Mouse (Mus musculus) urinary bladder, postnatal 10 days (tissue): ENCODE measurements around the gene Nop53.

Experiments
- DNase-seq: peaks from one replicate; pipeline ENCODE4 v3.0.0; 2022; ENCODE audit warnings: low spot score

The Nop53 gene

DNA sequence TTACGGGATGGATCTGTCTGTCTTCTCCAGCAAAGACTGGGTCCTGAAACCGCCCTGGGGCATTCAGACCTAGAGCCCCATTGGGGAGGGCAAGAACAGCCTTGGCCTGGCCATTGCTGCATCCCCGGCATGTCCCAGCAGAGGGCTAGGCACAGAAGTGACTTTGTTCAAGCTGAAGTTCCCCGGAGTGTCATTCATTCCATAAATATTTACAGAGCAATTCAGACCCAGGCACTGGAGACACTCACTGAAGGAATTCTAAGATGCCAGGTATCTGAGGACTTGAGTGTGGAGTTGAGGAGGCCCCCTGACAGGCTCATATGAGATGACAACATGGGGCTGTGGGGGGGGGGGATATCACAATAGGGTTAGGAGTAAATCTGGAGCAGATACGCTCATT lies 10.3 kb upstream of the Nop53 start:
- no peak for DNase-seq

DNA sequence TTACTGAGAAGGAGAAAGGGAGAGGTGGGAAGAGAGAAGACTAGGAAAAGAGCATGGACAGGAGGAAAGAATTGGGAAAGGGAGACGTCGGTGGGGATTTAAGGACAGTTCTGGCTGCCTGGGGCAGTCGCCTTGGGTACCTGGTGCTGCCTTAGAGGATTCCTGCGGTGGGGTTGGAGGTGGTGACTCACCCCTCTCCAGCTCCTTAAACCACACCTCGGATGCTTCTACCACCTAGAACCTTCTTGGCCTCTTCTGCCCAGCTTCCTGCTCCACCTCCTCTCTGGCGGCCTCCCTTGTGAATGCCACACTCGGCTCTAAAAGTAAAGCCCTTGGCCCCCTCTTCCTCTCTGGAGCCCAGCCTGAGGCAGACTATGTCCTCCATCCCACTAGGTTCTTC lies 9.6 kb upstream of the Nop53 start:
- no peak for DNase-seq

GRCm38 (mm10) chr7:15954978-15955443 lies 9.1 kb upstream of the Nop53 start:
- no peak for DNase-seq

- DNase-seq, result no peak
Observed at GRCm38 (mm10) chr7:15954436-15954835, 8.6 kb upstream of the Nop53 start.

DNA sequence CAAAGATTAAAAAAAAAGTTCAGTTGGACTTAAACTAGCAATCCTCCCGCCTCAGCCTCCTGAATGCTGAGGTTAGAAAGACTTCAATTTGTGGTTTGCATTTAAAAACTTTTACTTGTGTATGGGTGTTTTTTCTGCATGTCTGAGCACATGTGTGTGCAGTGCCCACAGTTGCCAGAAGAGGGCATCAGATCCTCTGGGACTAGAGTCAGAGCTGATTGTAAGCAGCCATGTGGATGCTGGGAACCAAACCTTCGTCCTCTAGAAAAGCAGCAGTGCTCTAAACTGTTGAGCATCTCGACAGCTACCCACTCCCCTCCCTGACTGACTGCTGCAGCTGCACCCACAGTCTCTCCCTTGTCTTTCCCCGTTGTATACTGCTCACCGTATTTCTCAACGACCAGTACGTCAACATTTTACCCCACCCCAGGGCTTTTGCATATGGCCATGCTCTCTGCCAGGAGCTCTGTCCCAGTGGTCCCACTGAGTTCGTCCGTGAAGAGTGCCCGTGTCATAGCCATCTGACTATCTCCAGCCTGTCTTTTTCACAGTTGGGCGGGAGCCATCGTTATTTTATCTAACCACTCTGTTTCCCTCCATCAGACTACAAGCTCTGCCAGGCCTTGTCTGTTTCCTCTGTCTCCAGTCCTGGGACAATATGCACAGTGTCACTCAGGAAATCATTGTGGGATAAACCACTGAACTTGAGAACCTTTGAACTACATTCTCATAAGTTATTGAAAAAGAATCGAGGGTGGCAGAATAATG lies 7.6 kb upstream of the Nop53 start:
- no peak for DNase-seq

GRCm38 (mm10) chr7:15952416-15952815 lies 6.5 kb upstream of the Nop53 start:
- DNase-seq, result no peak

DNA sequence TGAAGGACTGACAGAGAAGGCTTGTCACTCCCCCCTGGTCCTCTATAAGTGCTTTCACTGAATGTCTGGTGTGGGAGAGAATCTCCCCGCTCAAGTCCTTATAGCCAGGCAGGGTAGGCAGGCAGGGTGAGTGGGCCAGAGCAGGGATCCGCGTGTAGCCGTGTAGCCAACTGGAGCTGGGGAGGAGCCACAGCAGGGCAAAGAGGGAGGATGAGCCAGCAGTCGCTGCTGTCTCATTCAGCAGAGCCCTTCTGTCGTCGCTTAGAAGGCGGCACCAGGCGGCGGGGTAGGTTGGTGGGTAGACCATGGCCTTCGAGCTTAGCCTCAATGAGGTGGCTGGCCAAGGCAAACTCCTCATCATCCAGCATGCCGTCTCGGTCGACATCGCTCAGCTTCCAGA lies 4.1 kb upstream of the Nop53 start:
- DNase-seq, result no peak

DNA sequence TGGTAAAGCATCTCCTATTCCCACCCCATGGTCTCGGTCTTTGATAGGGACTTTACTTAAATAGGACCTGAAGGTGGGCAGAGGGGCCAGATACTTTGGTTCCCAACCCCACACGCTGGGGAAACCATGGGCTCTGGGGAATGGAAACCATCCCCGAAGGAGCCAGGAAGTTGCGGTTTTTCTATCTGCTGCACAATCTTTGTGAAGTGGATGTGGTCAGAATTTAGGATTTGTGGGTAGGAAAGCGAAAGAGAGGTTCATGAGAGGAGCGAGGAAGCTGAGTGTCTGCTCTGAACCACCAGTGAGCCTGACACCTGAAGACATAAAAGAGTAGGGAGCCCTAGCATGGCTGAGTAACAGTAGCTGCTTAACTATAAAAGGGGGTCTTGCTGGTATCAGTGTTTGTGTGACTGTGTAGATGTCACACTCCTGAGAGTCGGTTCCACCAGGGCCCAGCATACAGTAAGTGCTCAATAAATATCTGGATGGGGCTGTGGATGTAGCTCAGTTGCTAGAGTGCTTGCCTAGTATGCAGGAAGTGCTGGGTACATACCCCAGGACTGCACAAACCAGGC lies 3.4 kb upstream of the Nop53 start:
- no peak for DNase-seq

GRCm38 (mm10) chr7:15948381-15948941 lies 2.6 kb upstream of the Nop53 start:
- DNase-seq, result peak; percentile 70

DNA sequence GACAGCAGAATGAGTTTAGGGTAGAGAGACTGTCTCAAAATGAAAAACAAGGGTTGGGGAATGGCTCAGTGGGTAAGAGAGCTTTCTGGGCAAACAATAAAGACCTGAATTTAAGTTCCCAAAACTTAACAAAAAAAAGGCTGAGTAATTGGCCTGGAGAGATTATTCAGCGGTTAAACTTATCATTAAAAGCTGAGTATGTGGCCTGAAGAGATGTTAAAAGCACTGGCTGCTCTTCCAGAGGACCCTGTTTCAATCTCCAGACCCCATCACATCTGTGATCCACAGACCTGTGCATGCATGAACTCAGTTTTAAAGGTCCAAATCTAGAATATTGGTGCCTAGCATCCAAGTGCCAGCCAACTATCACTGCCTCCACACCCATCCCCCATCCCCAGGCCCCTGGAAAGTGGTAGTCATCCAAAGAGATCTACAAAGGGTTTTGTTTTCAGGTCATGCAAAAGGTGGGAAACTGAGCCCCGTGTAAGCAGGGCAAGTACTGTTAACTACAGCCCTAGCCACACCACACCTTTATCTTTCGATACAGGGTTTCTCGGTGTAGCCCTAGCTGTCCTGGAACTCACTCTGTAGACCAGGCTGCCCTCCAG lies 1.9 kb upstream of the Nop53 start:
- DNase-seq, result no peak

DNA sequence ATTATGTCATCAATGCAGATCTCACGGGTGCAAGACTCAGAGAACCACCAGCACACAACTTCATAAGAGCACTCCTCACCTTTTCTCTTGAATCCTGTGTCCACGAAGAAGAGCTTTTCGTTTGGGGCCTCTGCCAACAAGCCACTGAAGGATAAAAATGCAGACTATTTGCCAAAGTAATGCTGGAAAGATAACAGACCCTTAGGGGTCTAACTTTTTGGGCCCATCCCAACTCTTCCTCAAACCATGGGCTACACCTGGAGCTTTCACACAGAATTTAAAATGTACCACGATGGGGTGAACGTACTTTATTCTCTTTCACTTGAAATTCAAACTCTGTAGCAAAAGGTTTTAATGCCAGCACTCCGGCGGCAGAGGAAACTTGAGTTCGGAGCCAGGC lies 663 bp downstream of the Nop53 start:
- no peak for DNase-seq

DNA sequence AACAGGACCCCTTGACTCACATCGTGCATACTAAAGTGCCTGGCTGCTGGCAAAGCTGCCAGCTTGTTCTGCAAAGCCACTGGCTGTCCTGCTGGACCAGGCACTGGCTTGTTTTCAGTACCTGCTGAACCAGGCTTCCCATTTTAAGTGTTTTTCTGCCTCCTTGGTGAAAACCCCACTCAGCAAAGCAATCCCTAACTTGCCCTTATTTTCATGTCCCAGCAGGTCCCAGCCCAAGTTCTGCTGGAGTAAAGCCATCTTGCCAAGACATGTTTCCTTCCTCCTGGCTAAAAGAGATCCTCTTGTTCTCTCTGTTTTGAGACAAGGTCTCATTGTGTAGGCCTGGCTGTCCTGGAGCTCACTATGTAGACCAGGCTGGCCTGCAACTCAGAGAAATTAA lies 1.6 kb downstream of the Nop53 start:
- DNase-seq, result no peak

GRCm38 (mm10) chr7:15938621-15939020 lies 7.3 kb downstream of the Nop53 start:
- no peak for DNase-seq

- DNase-seq, result no peak
Observed at GRCm38 (mm10) chr7:15937491-15937890, 8.4 kb downstream of the Nop53 start.

- DNase-seq, result no peak
Observed at GRCm38 (mm10) chr7:15933437-15934359, 12.2 kb downstream of the Nop53 start.

DNA sequence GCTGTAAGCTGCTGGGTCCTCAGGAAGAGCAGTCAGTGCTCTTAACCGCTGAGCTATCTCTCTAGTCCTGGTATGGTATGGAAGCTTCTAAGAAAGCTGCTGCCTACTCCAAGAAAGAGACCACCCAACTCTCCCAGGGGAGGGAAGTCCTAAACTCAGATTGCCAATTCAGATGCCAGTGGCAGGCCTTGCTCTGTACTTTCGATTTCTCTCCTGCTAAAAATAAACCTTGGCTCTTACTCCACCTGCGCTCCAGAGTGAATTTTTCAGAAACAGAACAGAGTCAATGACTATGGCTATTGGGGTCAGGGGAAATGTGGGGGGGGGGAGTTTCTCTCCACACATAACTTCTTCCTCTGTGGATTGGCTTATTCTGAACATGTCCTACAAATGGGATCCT lies 14.2 kb downstream of the Nop53 start:
- no peak for DNase-seq

DNA sequence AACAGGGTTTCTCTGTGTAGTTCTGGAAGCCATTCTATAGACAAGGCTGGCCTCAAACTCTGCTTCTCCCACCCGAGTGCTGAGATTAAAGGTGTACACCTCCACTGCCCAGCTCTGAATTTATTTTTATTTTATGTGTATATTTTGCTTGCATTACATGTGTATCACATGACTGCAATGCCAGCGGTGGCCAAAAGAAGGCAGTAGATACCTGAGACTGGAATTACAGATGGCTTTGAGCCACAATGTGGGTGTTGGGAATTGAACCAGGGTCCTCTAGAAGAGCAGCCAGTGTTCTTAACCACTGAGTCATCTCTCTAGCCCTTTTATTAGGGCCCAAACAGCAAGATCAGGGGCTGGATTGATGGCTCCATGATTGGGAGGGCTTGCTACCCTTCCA lies 15.3 kb downstream of the Nop53 start:
- no peak for DNase-seq

DNA sequence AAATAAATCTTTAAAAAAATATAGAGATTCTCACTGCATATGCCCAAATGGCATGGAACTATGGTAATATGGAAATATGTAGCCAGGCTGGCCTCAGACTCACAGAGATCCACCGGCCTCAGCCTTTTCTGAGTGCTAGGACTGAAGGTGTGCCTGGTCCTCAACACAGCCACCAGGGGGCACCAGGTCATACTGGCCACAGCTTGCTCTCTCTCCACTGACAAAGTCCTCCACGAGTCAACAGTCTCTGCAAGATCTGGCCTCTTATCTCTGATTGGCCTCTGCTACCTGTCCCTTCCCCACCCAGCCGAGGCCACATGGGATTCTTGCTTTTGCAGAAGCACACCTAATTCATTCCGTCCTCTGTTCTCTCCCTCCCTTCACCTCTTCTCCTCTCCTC lies 16.0 kb downstream of the Nop53 start:
- DNase-seq, result no peak

GRCm38 (mm10) chr7:15922220-15922773 lies 23.6 kb downstream of the Nop53 start, which contains the start of gene Selenow:
Gene Selenow (minus strand): TSS chr7:15922402.
- DNase-seq, result peak; percentile 62

- DNase-seq, result no peak
Observed at GRCm38 (mm10) chr7:15921796-15922195, 24.1 kb downstream of the Nop53 start.

DNA sequence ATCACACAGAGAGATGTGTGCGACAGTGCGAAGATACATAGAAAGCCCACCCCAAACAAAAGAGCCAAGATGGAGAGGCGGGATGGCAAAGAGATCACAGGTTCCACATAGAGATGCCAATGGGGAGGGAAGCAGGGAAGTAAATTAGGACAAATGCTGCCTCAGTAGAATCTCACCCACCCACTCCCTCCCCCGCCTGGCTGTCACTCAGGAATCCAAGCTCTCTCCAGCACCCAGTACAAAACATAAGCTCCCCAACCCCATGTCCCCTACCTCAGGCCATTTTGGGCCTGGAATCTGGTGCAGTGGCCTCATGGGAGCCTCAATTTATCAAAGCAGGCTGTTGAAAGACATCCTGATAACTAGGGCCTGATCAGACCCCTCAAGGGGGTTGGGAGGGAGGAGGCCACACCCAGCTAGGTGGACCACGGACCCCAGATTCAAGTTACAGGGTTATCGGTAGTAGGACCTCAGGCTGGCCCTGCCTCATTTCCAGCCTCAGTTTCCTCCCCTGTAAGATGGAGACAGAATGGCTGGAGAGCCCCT lies 25.2 kb downstream of the Nop53 start:
- DNase-seq, result no peak
